Mouse (Mus musculus) small intestine, adult 2 months (tissue): Measurements from ENCODE around the gene Depdc7.

Source experiments
- CTCF ChIP-seq: fragments of 200-500 bp; IDR thresholded peaks from 2 replicates; pipeline ENCODE4 v1.5.1; 2012; ENCODE audit warnings: low read depth, mild to moderate bottlenecking, control low read depth, inconsistent platforms, low read length, moderate library complexity, mixed read lengths; ENCODE audit not compliant: insufficient replicate concordance, insufficient read length; ENCODE audit errors: extremely low read depth
- POLR2A ChIP-seq: fragments of 200-500 bp; IDR thresholded peaks from 2 replicates; pipeline ENCODE4 v1.6.1; 2012; ENCODE audit warnings: low read depth, mild to moderate bottlenecking, control low read depth, inconsistent platforms, low read length, moderate library complexity

DNA sequence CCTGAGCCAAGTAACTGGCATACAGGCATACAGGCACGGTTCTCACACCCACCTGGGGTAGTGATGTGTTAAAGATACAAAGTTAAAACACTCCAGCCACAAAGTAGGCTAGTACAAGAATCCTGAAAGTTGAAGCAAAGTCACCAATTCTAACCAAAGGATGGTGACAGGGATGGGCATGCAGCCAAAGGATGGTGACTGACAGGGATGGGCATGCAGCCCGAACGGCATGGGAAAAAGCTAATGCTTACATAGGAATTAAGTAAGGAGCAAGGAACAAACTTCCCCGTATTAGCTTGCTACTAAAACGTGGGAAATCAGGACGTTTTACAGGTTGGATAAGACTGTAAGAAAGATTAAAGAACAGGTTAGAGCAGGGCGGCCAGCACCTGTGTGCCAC lies 6.4 kb downstream of the Depdc7 start:
- no peak for TF ChIP-seq CTCF
- no peak for TF ChIP-seq POLR2A
